Mouse (Mus musculus): Measurements from ENCODE around the gene B3galnt1. TPM values are rescaled to one million over a fixed set of nuclear protein-coding genes. Genes with fewer than 3 reads are reported as not detected.

The B3galnt1 gene
- total RNA-seq, 1 experiment: 13.7 TPM

DNA sequence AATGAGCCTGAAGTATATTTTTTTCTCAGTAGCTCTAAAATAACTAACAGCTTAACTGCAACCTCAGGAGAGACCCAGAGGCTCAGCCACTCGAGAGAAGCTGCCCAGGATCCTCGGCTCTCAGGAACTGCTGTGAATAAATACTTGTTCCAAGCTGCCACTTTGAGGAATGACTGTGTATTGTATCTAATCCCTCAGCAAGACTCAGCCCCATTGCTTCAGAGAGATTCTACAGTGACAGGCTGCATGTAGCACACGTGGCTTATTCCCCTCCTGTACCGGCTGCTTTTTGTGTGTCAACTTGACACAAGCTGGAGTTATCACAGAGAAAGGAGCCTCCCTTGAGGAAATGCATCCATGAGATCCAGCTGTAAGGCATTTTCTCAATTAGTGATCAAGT lies 66.1 kb downstream of the B3galnt1 start:
- Histone ChIP-seq H3K36me3 (ENCODE audit: control insufficient read depth, insufficient read depth, low read length, poor library complexity, severe bottlenecking) (no peaks in the 10 kb centered on the region), H3K9ac (ENCODE audit: insufficient read depth, low read depth, low read length, poor library complexity, severe bottlenecking) (no peak overlapping the region), H3K4me1 (ENCODE audit: control insufficient read depth in 2 of 2, insufficient read depth in 2 of 2, low read length in 2 of 2, poor library complexity in 1 of 2) (no peaks in the 10 kb centered on the region), H3K27ac (ENCODE audit: insufficient read depth, low read depth, low read length, poor library complexity, severe bottlenecking) (no peak overlapping the region), H3K9me3 (ENCODE audit: control insufficient read depth, insufficient read depth, low read depth, low read length) (no peaks in the 10 kb centered on the region), H3K4me3 (ENCODE audit: insufficient read depth in 1 of 2, low read depth in 1 of 2, low read length in 2 of 2, poor library complexity in 1 of 2, severe bottlenecking in 1 of 2) (no peak overlapping the region)
- in situ Hi-C loops (cut with MboI; ENCODE audit: low sequenced_read_pairs in 2 of 2, unreplicated experiment in 2 of 2): no loop called here
- TF ChIP-seq CHD2 (IDR thresholded peaks at IDR 0.05; ENCODE audit: low read depth, low read length) (no peak), ZC3H11A (IDR thresholded peaks at IDR 0.05; ENCODE audit: borderline replicate concordance, low read depth, low read length) (no peak), ZNF384 (IDR thresholded peaks at IDR 0.05; ENCODE audit: low read depth, low read length) (no peak), HCFC1 (IDR thresholded peaks at IDR 0.05; ENCODE audit: borderline replicate concordance, insufficient read depth, low read length) (no peak), MAFK (IDR thresholded peaks at IDR 0.05; ENCODE audit: insufficient read depth, low read depth, low read length) (no peak)
- DNase-seq (ENCODE audit: low read depth, low spot score): no peak

DNA sequence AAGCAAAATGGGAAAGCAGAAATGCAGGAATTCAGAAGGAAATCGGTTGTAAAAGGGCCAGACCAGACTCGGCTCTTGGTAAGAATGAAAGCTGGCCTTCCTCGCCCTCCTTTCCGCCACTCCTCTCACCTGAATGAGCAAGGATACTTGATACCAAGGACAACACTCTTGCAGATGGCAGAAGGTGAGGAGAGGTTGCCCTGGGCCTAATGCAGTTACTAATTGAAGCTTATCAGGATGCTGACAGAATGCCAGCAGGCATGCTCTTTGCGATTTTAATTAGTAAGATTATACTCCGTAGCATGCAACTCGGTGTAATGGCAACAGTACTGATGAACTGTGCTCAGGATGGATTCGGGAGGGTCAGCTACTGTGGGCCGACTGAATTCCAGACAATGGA lies 67.2 kb downstream of the B3galnt1 start:
- no peak overlapping the region for H3K9ac ChIP-seq (ENCODE audit: insufficient read depth, low read depth, low read length, poor library complexity, severe bottlenecking)
- no peak for TF ChIP-seq ZNF384 (IDR thresholded peaks at IDR 0.05; ENCODE audit: low read depth, low read length)
- TF ChIP-seq ZC3H11A (IDR thresholded peaks at IDR 0.05; ENCODE audit: borderline replicate concordance, low read depth, low read length): no peak
- TF ChIP-seq CHD2 (IDR thresholded peaks at IDR 0.05; ENCODE audit: low read depth, low read length): no peak
- no peak for TF ChIP-seq MAFK (IDR thresholded peaks at IDR 0.05; ENCODE audit: insufficient read depth, low read depth, low read length)
- no peak for TF ChIP-seq HCFC1 (IDR thresholded peaks at IDR 0.05; ENCODE audit: borderline replicate concordance, insufficient read depth, low read length)
- in situ Hi-C loops (cut with MboI; ENCODE audit: low sequenced_read_pairs in 2 of 2, unreplicated experiment in 2 of 2): no loop called here
- no peak overlapping the region for H3K4me3 ChIP-seq (ENCODE audit: insufficient read depth in 1 of 2, low read depth in 1 of 2, low read length in 2 of 2, poor library complexity in 1 of 2, severe bottlenecking in 1 of 2)
- H3K4me1 ChIP-seq (ENCODE audit: control insufficient read depth in 2 of 2, insufficient read depth in 2 of 2, low read length in 2 of 2, poor library complexity in 1 of 2): no peaks in the 10 kb centered on the region
- no peak overlapping the region for H3K27ac ChIP-seq (ENCODE audit: insufficient read depth, low read depth, low read length, poor library complexity, severe bottlenecking)
- H3K9me3 ChIP-seq (ENCODE audit: control insufficient read depth, insufficient read depth, low read depth, low read length): no peaks in the 10 kb centered on the region
- H3K36me3 ChIP-seq (ENCODE audit: control insufficient read depth, insufficient read depth, low read length, poor library complexity, severe bottlenecking): no peaks in the 10 kb centered on the region
- no peak for DNase-seq (ENCODE audit: low read depth, low spot score)

DNA sequence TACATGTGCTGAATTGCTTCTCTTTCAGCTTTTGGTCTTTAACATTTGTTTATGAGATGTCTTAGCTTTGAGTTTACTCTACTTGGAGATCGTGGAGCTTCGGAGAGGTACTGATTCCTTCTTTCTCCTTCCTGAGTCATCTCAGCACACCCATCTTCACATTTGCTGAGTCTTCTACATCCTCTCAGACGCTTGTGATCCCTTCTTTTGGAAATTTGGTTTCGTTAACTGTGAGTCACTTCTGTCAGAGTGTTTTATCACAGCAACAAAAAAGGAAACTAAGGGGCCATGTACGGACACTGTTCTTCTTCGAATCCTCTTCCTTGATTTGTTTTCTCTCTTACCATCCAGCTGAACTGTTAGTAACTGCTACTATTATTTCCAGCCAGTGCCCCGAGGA lies 69.2 kb downstream of the B3galnt1 start:
- in situ Hi-C loops (cut with MboI; ENCODE audit: low sequenced_read_pairs in 2 of 2, unreplicated experiment in 2 of 2): no loop called here
- no peaks in the 10 kb centered on the region for H3K36me3 ChIP-seq (ENCODE audit: control insufficient read depth, insufficient read depth, low read length, poor library complexity, severe bottlenecking)

DNA sequence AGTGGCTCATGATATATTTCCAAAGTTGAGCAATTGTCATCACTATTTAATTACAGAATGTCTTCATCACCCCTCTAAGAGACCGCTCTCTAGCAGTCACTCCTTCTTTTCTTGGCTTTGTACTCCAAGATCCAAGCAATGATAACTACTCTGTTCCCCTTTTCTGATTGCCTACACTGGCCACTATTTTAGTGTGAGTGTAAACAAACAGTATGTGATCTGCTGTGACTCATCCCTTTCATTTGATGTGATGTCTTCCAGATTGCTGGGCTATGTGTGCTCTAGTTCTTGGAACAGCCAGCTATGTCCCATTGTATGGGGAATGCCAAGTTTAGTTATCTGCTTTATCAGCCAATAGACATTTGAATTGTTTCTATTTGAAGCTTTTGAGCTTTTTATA lies 71.4 kb downstream of the B3galnt1 start:
- TF ChIP-seq ZC3H11A (IDR thresholded peaks at IDR 0.05; ENCODE audit: borderline replicate concordance, low read depth, low read length) (no peak), HCFC1 (IDR thresholded peaks at IDR 0.05; ENCODE audit: borderline replicate concordance, insufficient read depth, low read length) (no peak), MAFK (IDR thresholded peaks at IDR 0.05; ENCODE audit: insufficient read depth, low read depth, low read length) (no peak), CHD2 (IDR thresholded peaks at IDR 0.05; ENCODE audit: low read depth, low read length) (no peak), ZNF384 (IDR thresholded peaks at IDR 0.05; ENCODE audit: low read depth, low read length) (no peak)
- in situ Hi-C loops (cut with MboI; ENCODE audit: low sequenced_read_pairs in 2 of 2, unreplicated experiment in 2 of 2): no loop called here
- no peak for DNase-seq (ENCODE audit: low read depth, low spot score)

More for the DNA sequence above, 69.2 kb downstream of the B3galnt1 start:
- no peaks in the 10 kb centered on the region for H3K4me1 ChIP-seq (ENCODE audit: control insufficient read depth in 2 of 2, insufficient read depth in 2 of 2, low read length in 2 of 2, poor library complexity in 1 of 2)
- no peak overlapping the region for H3K4me3 ChIP-seq (ENCODE audit: insufficient read depth in 1 of 2, low read depth in 1 of 2, low read length in 2 of 2, poor library complexity in 1 of 2, severe bottlenecking in 1 of 2)
- DNase-seq (ENCODE audit: low read depth, low spot score): no peak
- no peak overlapping the region for H3K9ac ChIP-seq (ENCODE audit: insufficient read depth, low read depth, low read length, poor library complexity, severe bottlenecking)
- H3K9me3 ChIP-seq (ENCODE audit: control insufficient read depth, insufficient read depth, low read depth, low read length): no peaks in the 10 kb centered on the region
- TF ChIP-seq ZC3H11A (IDR thresholded peaks at IDR 0.05; ENCODE audit: borderline replicate concordance, low read depth, low read length) (no peak), HCFC1 (IDR thresholded peaks at IDR 0.05; ENCODE audit: borderline replicate concordance, insufficient read depth, low read length) (no peak), ZNF384 (IDR thresholded peaks at IDR 0.05; ENCODE audit: low read depth, low read length) (no peak), CHD2 (IDR thresholded peaks at IDR 0.05; ENCODE audit: low read depth, low read length) (no peak), MAFK (IDR thresholded peaks at IDR 0.05; ENCODE audit: insufficient read depth, low read depth, low read length) (no peak)
- H3K27ac ChIP-seq (ENCODE audit: insufficient read depth, low read depth, low read length, poor library complexity, severe bottlenecking): no peak overlapping the region

DNA sequence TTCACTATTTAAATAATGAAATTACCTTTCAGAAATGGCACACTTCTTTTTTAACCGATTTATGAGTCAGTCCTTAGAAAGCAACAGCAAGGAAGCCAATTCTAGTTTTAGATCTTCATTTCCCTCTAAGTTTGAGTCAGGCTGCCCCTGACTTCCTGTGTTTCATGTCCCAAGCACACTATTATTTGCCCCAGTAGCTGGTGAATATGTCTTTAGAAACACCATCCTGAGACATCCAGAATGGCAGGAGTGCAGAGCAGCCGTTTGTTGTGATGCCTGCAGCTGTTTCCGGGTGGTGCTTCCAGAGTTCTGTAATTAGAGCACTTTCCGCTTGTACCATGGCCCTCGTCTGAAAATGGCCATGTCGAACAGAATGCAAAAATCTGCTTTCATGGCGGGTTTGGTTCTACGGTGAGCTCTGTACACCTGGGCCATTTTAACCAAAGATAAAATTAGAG lies 73.7 kb downstream of the B3galnt1 start:
- Histone ChIP-seq H3K36me3 (ENCODE audit: control insufficient read depth, insufficient read depth, low read length, poor library complexity, severe bottlenecking) (no peaks in the 10 kb centered on the region; the same call in 1 of the 2 replicates), H3K4me3 (ENCODE audit: insufficient read depth in 1 of 2, low read depth in 1 of 2, low read length in 2 of 2, poor library complexity in 1 of 2, severe bottlenecking in 1 of 2) (no peak overlapping the region), H3K9me3 (ENCODE audit: control insufficient read depth, insufficient read depth, low read depth, low read length) (no peaks in the 10 kb centered on the region; the same call in 1 of the 2 replicates), H3K27ac (ENCODE audit: insufficient read depth, low read depth, low read length, poor library complexity, severe bottlenecking) (no peak overlapping the region), H3K4me1 (ENCODE audit: control insufficient read depth in 2 of 2, insufficient read depth in 2 of 2, low read length in 2 of 2, poor library complexity in 1 of 2) (no peaks in the 10 kb centered on the region), H3K9ac (ENCODE audit: insufficient read depth, low read depth, low read length, poor library complexity, severe bottlenecking) (no peak overlapping the region)
- DNase-seq (ENCODE audit: low read depth, low spot score): no peak
- in situ Hi-C loops (cut with MboI; ENCODE audit: low sequenced_read_pairs in 2 of 2, unreplicated experiment in 2 of 2): no loop called here
- no peak for TF ChIP-seq ZC3H11A (IDR thresholded peaks at IDR 0.05; ENCODE audit: borderline replicate concordance, low read depth, low read length)
- TF ChIP-seq HCFC1 (IDR thresholded peaks at IDR 0.05; ENCODE audit: borderline replicate concordance, insufficient read depth, low read length): no peak
- TF ChIP-seq ZNF384 (IDR thresholded peaks at IDR 0.05; ENCODE audit: low read depth, low read length): no peak
- no peak for TF ChIP-seq MAFK (IDR thresholded peaks at IDR 0.05; ENCODE audit: insufficient read depth, low read depth, low read length)
- TF ChIP-seq CHD2 (IDR thresholded peaks at IDR 0.05; ENCODE audit: low read depth, low read length): no peak

More for the DNA sequence above, 71.4 kb downstream of the B3galnt1 start:
- no peaks in the 10 kb centered on the region for H3K36me3 ChIP-seq (ENCODE audit: control insufficient read depth, insufficient read depth, low read length, poor library complexity, severe bottlenecking)
- H3K4me3 ChIP-seq (ENCODE audit: insufficient read depth in 1 of 2, low read depth in 1 of 2, low read length in 2 of 2, poor library complexity in 1 of 2, severe bottlenecking in 1 of 2): no peak overlapping the region
- no peaks in the 10 kb centered on the region; the same call in 1 of the 2 replicates for H3K9me3 ChIP-seq (ENCODE audit: control insufficient read depth, insufficient read depth, low read depth, low read length)
- no peaks in the 10 kb centered on the region for H3K4me1 ChIP-seq (ENCODE audit: control insufficient read depth in 2 of 2, insufficient read depth in 2 of 2, low read length in 2 of 2, poor library complexity in 1 of 2)
- H3K9ac ChIP-seq (ENCODE audit: insufficient read depth, low read depth, low read length, poor library complexity, severe bottlenecking): no peak overlapping the region
- no peak overlapping the region for H3K27ac ChIP-seq (ENCODE audit: insufficient read depth, low read depth, low read length, poor library complexity, severe bottlenecking)

Measured in ES-E14 (cell line).